Mouse (Mus musculus): ENCODE measurements around the gene Elp5. TPM values are rescaled to one million over a fixed set of nuclear protein-coding genes. Genes with fewer than 3 reads are reported as not detected.
"Not testable (repeated sequence)": the region's sequence is repeated elsewhere in the genome, so short reads cannot be mapped to it uniquely, and the experiment has no call there.

Gene Elp5
- total RNA-seq, 1 experiment from 2014 or later = 59.9 TPM

DNA sequence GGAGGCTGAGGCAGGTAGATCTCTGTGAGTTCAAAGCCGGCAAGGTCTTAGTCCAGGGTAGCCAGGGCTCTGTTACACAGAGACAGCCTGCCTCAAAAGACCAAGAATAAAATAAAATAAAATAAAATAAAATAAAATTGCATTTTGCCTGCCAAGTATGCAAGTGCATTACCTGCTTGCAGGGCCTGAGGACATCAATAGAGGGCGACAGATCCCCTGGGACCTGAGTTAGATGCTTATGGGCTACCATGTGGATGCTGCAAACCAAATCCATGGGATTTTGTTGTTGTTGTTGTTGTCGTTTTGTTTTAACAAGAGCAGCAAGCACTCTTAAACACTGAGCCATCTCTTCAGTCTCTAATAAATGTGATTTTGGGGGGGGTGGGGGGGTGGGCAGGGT, 50.1 kb downstream of the Elp5 start:
- ATAC-seq (replicated peaks in 1 of 2; ENCODE audit: insufficient read depth in 1 of 2, low FRiP score in 2 of 2, low TSS enrichment in 1 of 2, low read depth in 1 of 2, poor library complexity in 2 of 2, severe bottlenecking in 2 of 2) = no peak

DNA sequence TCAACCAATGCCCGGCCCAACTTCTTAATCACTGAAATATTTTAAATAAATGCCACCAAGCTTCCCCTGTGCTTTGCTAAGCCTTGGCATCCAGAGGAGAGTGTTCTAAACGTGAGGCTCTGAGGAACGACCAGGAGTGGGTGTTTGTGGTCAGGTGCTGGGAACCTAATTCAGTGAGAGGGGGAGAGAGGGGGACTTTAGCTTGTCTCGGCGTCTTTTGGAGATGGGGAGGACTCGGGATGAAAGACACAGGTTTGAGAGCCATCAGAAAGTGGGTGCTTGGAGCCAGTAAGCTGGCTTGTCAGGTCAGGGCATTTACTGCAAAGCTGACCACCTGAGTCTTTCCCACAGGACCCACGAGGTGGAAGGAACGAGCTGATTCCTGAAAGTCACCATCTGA, 50.5 kb downstream of the Elp5 start:
- no peak for ATAC-seq (replicated peaks in 1 of 2; ENCODE audit: insufficient read depth in 1 of 2, low FRiP score in 2 of 2, low TSS enrichment in 1 of 2, low read depth in 1 of 2, poor library complexity in 2 of 2, severe bottlenecking in 2 of 2)

DNA sequence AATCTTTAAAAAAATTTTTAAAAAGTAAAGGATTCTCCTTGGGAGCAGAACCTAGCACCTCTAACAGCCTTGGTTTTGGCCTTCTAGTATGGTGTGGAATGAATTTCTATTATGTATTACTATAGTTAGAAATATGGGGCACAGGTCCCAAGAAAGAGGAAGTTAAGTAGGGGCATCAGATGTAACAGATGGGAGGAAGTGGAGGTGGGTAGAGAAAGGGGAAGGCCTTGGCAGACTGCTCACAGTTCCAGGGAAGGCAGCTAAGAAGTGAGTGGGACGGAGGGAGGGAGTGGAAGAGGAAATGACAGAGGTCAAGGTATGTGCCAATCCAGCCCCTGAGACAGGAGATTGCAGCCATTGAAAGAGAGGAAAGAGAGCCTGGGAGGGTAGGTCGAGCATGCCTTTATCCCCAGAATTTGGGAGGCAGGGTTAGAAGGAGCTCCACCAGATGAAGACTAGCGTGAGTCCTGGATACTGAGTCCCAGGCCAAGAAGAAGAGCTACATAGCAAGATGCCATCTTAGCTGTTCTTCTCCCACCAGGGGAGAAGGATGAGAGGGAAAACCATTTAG, 51.3 kb downstream of the Elp5 start:
- peak; percentile 87 to 95 for ATAC-seq (replicated peaks in 1 of 2; ENCODE audit: insufficient read depth in 1 of 2, low FRiP score in 2 of 2, low TSS enrichment in 1 of 2, low read depth in 1 of 2, poor library complexity in 2 of 2, severe bottlenecking in 2 of 2)

DNA sequence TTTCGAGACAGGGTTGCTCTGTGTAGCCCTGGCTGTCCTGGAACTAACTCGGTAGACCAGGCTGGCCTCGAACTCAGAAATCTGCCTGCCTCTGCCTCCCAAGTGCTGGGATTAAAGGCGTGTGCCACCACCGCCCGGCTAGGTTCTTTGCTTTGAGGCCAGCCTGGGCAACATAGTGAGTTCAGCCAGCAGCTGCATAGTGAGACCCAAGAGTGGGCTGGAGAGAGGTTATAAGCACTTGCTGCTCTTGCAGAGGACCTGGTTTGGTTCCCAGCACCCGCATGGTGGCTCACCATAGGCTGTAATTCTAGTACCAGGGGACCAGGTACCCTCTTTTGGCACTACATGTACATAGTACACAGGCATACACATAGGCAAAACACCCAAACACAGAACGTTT, 52.1 kb downstream of the Elp5 start:
- ATAC-seq (replicated peaks in 1 of 2; ENCODE audit: insufficient read depth in 1 of 2, low FRiP score in 2 of 2, low TSS enrichment in 1 of 2, low read depth in 1 of 2, poor library complexity in 2 of 2, severe bottlenecking in 2 of 2) = not testable (repeated sequence)

DNA sequence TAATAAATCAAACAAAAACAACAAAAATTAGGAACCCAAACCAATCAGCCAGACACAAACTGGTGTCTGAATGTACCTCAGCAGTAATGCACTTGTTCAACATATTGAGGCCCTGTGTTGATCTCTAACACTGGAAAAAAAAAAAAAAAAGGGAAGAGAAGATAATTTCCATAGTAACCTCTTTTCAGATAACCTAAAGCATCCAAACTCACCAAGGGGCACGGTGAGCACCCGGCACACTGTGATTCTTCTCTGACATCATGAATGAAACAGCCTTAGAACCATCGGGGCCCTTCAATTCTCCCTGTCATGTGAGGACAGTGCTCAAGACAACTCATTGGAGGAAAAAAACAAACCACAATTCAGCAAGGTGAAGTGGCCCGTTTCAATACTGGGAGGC, 52.6 kb downstream of the Elp5 start:
- no peak for ATAC-seq (replicated peaks in 1 of 2; ENCODE audit: insufficient read depth in 1 of 2, low FRiP score in 2 of 2, low TSS enrichment in 1 of 2, low read depth in 1 of 2, poor library complexity in 2 of 2, severe bottlenecking in 2 of 2)

DNA sequence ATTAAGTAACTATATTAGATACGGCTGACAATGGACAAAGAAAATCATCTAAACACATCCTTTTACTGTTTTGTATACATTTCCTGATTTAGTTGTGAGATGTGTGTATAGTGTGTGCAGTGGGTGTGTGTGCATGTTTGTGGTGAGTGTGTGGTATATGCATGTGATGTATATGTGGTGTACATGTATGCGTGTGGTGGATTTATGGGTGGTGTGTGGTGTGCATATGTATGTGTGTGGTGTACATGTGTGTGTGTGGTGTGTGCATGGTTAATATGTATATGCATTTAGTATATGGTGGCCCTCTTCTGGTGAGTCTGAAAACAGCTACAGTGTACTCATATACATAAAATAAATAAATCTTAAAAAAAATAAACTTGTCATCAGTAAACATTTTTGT, 54.8 kb downstream of the Elp5 start:
- ATAC-seq (replicated peaks in 1 of 2; ENCODE audit: insufficient read depth in 1 of 2, low FRiP score in 2 of 2, low TSS enrichment in 1 of 2, low read depth in 1 of 2, poor library complexity in 2 of 2, severe bottlenecking in 2 of 2) = no peak

DNA sequence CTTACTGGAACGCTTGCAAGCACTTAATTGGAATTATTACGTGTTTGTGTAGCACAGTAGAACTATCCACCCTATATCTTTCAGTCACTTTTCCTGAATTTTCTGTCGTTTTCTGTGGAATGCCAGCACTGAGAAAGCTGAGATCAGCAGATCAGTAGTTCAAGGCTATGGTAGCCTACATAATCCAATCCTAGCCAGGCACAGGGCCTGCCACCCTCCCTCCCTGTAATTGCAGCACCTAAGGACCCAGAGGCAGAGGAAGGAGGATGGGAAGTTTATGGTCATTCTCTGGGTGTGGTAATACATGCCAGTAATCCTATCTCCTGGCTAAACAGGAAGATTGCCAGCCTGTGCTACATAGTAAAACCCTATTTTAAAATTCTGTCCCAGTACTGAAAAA, 59.5 kb downstream of the Elp5 start:
- ATAC-seq (replicated peaks in 1 of 2; ENCODE audit: insufficient read depth in 1 of 2, low FRiP score in 2 of 2, low TSS enrichment in 1 of 2, low read depth in 1 of 2, poor library complexity in 2 of 2, severe bottlenecking in 2 of 2) = no peak

DNA sequence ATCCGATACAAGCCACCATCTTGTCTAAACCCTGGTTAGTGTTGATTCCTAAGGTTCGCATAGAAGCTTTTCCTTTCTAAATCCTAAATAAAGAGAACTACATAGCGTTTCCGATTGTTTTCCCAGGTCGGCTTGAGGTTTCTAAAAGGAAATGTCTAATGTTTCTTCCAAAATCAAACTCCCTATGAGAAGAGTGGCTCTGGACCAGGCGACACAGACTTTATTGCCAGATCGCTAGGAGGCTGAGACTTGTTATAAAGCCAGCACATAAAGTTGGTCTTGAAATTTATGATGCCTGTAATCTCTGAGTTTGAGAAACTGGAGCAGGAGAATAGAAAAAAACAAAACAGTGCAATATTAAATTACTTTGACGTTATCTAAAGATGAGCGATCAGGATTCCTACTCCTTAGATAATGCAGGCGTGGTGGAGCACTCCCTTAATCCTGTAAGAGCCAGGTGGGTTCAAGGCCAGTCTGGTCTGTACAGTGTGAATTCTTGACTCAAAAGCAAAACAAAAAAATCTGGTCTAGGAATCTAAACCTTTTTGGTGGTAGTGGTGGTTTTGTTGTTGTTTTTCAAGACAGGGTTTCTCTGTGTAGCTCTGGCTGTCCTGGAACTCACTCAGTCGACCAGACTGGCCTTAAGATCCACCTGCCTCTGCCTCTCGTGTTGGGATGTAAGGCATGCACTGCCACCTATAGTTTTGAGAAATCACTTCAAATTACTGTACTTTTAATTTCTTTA, 60.1 kb downstream of the Elp5 start:
- no peak for ATAC-seq (replicated peaks in 1 of 2; ENCODE audit: insufficient read depth in 1 of 2, low FRiP score in 2 of 2, low TSS enrichment in 1 of 2, low read depth in 1 of 2, poor library complexity in 2 of 2, severe bottlenecking in 2 of 2)

DNA sequence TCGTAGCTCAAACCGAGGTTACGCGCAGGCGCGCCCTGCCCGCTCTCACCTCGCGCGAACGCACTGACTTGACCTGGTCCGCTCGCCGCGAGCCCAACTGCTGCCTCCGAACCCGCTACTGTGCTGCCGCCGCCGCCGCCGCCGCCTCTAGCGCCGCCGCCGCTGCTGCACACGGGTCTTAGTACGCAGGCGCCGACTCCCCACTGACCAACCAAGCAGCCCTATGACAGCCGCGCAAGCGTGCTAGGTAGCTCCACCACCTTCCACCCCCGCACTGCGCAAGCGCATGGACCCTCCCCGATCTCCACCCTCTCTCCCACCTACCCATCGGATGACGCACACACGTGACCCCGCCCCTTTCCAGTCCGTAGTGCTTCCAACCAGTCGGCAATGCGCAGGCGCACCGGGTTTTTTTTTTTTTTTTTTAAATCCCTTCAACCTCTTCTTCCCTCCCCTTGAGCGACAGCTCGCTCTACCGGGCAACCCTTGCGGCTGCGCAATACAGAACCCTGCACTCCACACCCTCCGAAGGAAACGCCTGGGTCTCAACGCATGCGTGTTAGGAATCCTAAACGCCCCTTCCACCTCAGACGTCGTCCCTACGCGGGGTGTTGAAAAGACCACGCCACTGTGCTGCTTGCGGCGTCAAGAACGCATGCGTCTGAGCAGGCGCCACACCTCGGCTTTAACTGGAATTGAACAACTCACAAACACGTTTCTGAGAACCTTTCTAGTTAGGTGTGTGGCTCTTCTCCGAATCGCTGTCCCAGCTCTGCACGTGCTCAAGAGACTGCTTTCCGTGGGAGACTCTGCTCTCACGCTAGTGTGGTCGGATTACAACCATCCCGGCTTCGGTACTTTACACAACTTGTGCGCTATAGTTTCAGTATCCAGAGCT, 61.0 kb downstream of the Elp5 start, which contains the start of gene Eif5a:
Gene Eif5a (minus strand): TSS at position 845 of the 898 bp plus-strand sequence.
- ATAC-seq (replicated peaks in 1 of 2; ENCODE audit: insufficient read depth in 1 of 2, low FRiP score in 2 of 2, low TSS enrichment in 1 of 2, low read depth in 1 of 2, poor library complexity in 2 of 2, severe bottlenecking in 2 of 2) = peak; percentile 77 to 87

DNA sequence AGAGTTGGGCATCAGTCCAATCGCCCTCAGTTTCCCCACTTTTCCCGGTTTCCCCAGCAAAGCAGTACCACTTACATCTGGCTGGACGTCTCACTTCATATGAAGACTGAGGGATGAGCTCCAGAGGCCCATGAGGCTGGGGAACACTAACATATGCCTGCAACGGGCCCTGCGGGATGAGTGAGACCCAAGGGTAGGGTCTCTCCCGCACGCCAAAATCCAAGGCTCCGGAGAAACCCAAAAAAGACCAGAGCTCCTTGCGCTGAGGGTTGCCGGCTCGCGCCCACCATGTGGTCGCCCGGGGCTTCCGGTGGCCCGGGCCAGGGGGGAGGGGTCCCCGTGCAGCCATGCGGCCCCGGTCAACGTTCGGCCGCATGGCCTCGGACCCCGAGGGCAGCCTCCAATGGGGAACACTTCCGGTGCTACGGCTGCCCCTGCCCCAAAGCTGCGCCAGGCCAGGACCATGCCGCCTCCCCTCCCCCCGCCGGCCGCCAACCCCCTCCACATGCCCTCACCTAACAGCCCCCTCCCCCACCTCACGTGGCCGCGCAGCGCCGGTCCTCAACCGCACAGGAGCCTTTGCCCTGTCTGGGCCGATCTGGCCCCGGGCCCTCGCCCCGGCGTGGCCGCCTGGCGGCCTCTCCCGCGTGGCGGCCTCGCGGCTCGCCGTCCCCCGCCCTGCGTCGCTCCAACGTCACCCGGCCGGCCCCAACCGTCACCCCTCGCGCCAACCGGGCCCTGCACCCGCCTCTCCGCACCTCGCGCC, 61.9 kb downstream of the Elp5 start:
- no peak; a peak in 1 of 4 replicates for ATAC-seq (replicated peaks in 1 of 2; ENCODE audit: insufficient read depth in 1 of 2, low FRiP score in 2 of 2, low TSS enrichment in 1 of 2, low read depth in 1 of 2, poor library complexity in 2 of 2, severe bottlenecking in 2 of 2)

DNA sequence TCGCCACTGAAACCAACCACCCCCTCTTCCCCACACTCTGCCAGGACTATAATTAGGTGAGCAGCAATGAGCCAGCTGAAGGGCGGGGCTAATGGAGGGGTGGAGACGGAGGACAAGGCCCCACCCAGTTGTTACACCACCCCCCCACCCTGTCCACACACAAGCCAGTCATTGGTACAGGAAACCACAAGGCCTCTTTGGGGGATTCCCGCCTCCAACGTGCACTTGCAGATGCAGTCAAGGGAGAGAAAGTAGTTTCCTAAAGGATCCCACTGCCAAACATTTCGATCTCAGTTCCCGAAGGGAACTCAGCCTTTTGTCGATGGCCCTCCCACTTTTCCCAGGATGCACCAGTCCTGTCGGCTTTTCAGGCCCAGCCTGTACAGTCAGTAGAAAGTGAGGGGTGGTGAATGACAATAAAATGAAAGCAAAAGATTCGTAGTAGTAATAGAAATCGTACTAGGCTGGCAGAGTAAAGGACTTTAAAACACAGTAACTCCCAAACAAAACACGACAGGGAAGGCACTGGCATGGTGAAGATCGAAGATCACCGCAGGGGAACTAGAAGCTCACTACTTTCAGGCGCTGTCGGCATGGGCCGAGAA, 62.6 kb downstream of the Elp5 start:
- ATAC-seq (replicated peaks in 1 of 2; ENCODE audit: insufficient read depth in 1 of 2, low FRiP score in 2 of 2, low TSS enrichment in 1 of 2, low read depth in 1 of 2, poor library complexity in 2 of 2, severe bottlenecking in 2 of 2) = peak; percentile 28 to 37

DNA sequence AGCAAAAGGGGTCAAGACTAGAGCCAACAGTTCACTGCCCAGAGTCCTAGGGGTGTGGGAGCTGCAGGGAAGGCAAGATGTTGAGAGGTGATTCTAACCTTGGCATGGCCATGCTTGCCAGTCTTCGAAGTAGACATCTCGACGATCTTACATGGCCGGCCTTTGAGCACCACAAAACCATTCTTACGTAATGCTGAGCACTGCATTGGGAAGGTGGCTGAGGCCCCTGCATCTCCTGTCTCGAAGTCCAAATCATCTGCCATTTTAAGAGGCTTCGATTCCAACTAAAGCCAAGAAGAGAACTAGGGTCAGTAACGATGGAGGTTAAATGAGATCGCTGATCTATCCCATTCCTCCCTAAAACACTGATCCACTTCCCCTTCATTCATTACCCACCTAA, 63.3 kb downstream of the Elp5 start:
- no peak for ATAC-seq (replicated peaks in 1 of 2; ENCODE audit: insufficient read depth in 1 of 2, low FRiP score in 2 of 2, low TSS enrichment in 1 of 2, low read depth in 1 of 2, poor library complexity in 2 of 2, severe bottlenecking in 2 of 2)

Other genes with a start within 250 kb of the Elp5 start
- gene Polr2a, start 223.9 kb downstream of the Elp5 start, total RNA-seq (2017) = 11.3 and 55.7 TPM in 2 replicates
- not detected in 2 replicates for gene Slc35g3, start 220.5 kb downstream of the Elp5 start, total RNA-seq (2017)
- gene Zbtb4, start 216.6 kb downstream of the Elp5 start, total RNA-seq (2017) = 4.4 and 6.9 TPM in 2 replicates
- gene Chrnb1, start 186.6 kb downstream of the Elp5 start, total RNA-seq (2017) = 11.4 and 21.2 TPM in 2 replicates
- gene Fgf11, start 180.7 kb downstream of the Elp5 start, total RNA-seq (2017) = 3.9 and 5.4 TPM in 2 replicates
- gene Tmem102, start 176.9 kb downstream of the Elp5 start, total RNA-seq (2017) = 0.30 and 1.0 TPM in 2 replicates
- not detected in 2 replicates for gene Gm39566, start 167.2 kb downstream of the Elp5 start, total RNA-seq (2017)
- not detected in 2 replicates for gene Spem2, start 164.1 kb downstream of the Elp5 start, total RNA-seq (2017)
- not detected in 2 replicates for gene Spem1, start 160.3 kb downstream of the Elp5 start, total RNA-seq (2017)
- 8.7 and 17.8 TPM in 2 replicates for gene Nlgn2, start 144.7 kb downstream of the Elp5 start, total RNA-seq (2017)
- 130 and 149 TPM in 2 replicates for gene Tmem256, start 144.0 kb downstream of the Elp5 start, total RNA-seq (2017)
- 27.2 and 33.3 TPM in 2 replicates for gene Plscr3, start 136.1 kb downstream of the Elp5 start, total RNA-seq (2017)
- gene Tnk1, start 123.8 kb downstream of the Elp5 start, total RNA-seq (2017) = 0.50 and 4.4 TPM in 2 replicates
- gene Tmem95, start 104.5 kb downstream of the Elp5 start, total RNA-seq (2017) = not detected in 2 replicates
- 1.3 and 2.7 TPM in 2 replicates for gene Kctd11, start 101.1 kb downstream of the Elp5 start, total RNA-seq (2017)
- gene Acap1, start 87.0 kb downstream of the Elp5 start, total RNA-seq (2017) = 136 and 171 TPM in 2 replicates
- gene 2810408A11Rik, start 81.5 kb downstream of the Elp5 start, total RNA-seq (2017) = 12.1 and 33.3 TPM in 2 replicates
- gene Neurl4, start 81.4 kb downstream of the Elp5 start, total RNA-seq (2017) = 23.3 and 34.1 TPM in 2 replicates
- 37.0 and 64.9 TPM in 2 replicates for gene Gps2, start 68.6 kb downstream of the Elp5 start, total RNA-seq (2017)
- gene Eif5a, start 60.6 kb downstream of the Elp5 start, total RNA-seq (2017) = 553 and 938 TPM in 2 replicates
- gene Ybx2, start 46.7 kb downstream of the Elp5 start, total RNA-seq (2017) = 0.60 TPM in 1 of 2 replicates, not detected in the other
- gene Slc2a4, start 34.3 kb downstream of the Elp5 start, total RNA-seq (2017) = not detected in 2 replicates
- gene Cldn7, start 17.7 kb downstream of the Elp5 start, total RNA-seq (2017) = 0.31 and 6.3 TPM in 2 replicates
- 17.3 and 21.4 TPM in 2 replicates for gene Ctdnep1, start 1.4 kb downstream of the Elp5 start, total RNA-seq (2017)
- gene Gabarap, start 8.6 kb upstream of the Elp5 start, total RNA-seq (2017) = 211 and 252 TPM in 2 replicates
- 44.2 and 45.3 TPM in 2 replicates for gene Phf23, start 13.3 kb upstream of the Elp5 start, total RNA-seq (2017)
- gene Dvl2, start 18.1 kb upstream of the Elp5 start, total RNA-seq (2017) = 22.6 and 35.9 TPM in 2 replicates
- 42.8 and 51.7 TPM in 2 replicates for gene Acadvl, start 32.9 kb upstream of the Elp5 start, total RNA-seq (2017)
- 9.3 and 10.0 TPM in 2 replicates for gene Dlg4, start 34.4 kb upstream of the Elp5 start, total RNA-seq (2017)
- gene Asgr1, start 71.6 kb upstream of the Elp5 start, total RNA-seq (2017) = 1.1 TPM in 1 of 2 replicates, not detected in the other
- 0.45 TPM in 1 of 2 replicates, not detected in the other for gene Asgr2, start 110.1 kb upstream of the Elp5 start, total RNA-seq (2017)
- gene Mgl2, start 147.8 kb upstream of the Elp5 start, total RNA-seq (2017) = 1.2 and 5.9 TPM in 2 replicates
- 9.9 and 14.6 TPM in 2 replicates for gene Clec10a, start 173.7 kb upstream of the Elp5 start, total RNA-seq (2017)
- gene Slc16a11, start 230.2 kb upstream of the Elp5 start, total RNA-seq (2017) = 5.9 and 10.0 TPM in 2 replicates
- 13.4 and 15.6 TPM in 2 replicates for gene Slc16a13, start 238.5 kb upstream of the Elp5 start, total RNA-seq (2017)
- gene Bcl6b, start 247.3 kb upstream of the Elp5 start, total RNA-seq (2017) = 0.69 and 1.4 TPM in 2 replicates

Measured in hematopoietic stem cell, adult 5-6 weeks (primary cell).